Mouse (Mus musculus) kidney, adult 9 months (tissue): ENCODE results near the gene Kcnj9.

ENCODE experiments used
- DNase-seq: peaks from one replicate; pipeline ENCODE4 v3.0.0; 2022

Gene Kcnj9

GRCm38 (mm10) chr1:172311921-172312767 is 17.0 kb downstream of the Kcnj9 start:
- peak; percentile 93 for DNase-seq

- peak; percentile 89 for DNase-seq
These were observed 17.7 kb downstream of the Kcnj9 start for GRCm38 (mm10) chr1:172311248-172311906.

GRCm38 (mm10) chr1:172309699-172310398 is 19.3 kb downstream of the Kcnj9 start:
- peak; percentile 97 for DNase-seq

- DNase-seq, result no peak
These were observed 20.7 kb downstream of the Kcnj9 start for GRCm38 (mm10) chr1:172308409-172308808.

- DNase-seq, result no peak
These were observed 21.2 kb downstream of the Kcnj9 start for GRCm38 (mm10) chr1:172307936-172308335.

- no peak for DNase-seq
These were observed 22.2 kb downstream of the Kcnj9 start for GRCm38 (mm10) chr1:172306885-172307284.

- no peak for DNase-seq
These were observed 22.9 kb downstream of the Kcnj9 start for GRCm38 (mm10) chr1:172306196-172306595.

GRCm38 (mm10) chr1:172305635-172306034 is 23.5 kb downstream of the Kcnj9 start:
- DNase-seq, result no peak

- DNase-seq, result no peak
These were observed 24.0 kb downstream of the Kcnj9 start for GRCm38 (mm10) chr1:172305153-172305552.

GRCm38 (mm10) chr1:172304443-172304842 is 24.7 kb downstream of the Kcnj9 start:
- DNase-seq, result no peak

GRCm38 (mm10) chr1:172302851-172303250 is 26.3 kb downstream of the Kcnj9 start:
- DNase-seq, result no peak

GRCm38 (mm10) chr1:172302311-172302710 is 26.8 kb downstream of the Kcnj9 start:
- no peak for DNase-seq

- DNase-seq, result no peak
These were observed 27.9 kb downstream of the Kcnj9 start for GRCm38 (mm10) chr1:172301180-172301579.

- no peak for DNase-seq
These were observed 28.9 kb downstream of the Kcnj9 start for GRCm38 (mm10) chr1:172300247-172300646.

GRCm38 (mm10) chr1:172299528-172299927 is 29.6 kb downstream of the Kcnj9 start:
- no peak for DNase-seq

- DNase-seq, result no peak
These were observed 31.2 kb downstream of the Kcnj9 start, which contains the start of gene Atp1a2 for GRCm38 (mm10) chr1:172297611-172298537. Gene Atp1a2, minus strand, starts transcription at chr1:172298064.

- no peak for DNase-seq
These were observed 32.2 kb downstream of the Kcnj9 start for GRCm38 (mm10) chr1:172296816-172297510.

GRCm38 (mm10) chr1:172295751-172296197 is 33.3 kb downstream of the Kcnj9 start:
- DNase-seq, result no peak

- no peak for DNase-seq
These were observed 35.7 kb downstream of the Kcnj9 start for GRCm38 (mm10) chr1:172293449-172293848.

GRCm38 (mm10) chr1:172292880-172293279 is 36.2 kb downstream of the Kcnj9 start:
- DNase-seq, result no peak

GRCm38 (mm10) chr1:172289617-172289946 is 39.5 kb downstream of the Kcnj9 start:
- no peak for DNase-seq
